Mouse (Mus musculus) CH12.LX (cell line): ENCODE measurements around the gene Pih1d2. TPM values are rescaled to one million over a fixed set of nuclear protein-coding genes. Genes with fewer than 3 reads are reported as not detected.

ENCODE experiments used
- DNase-seq: peaks from one replicate; pipeline ENCODE4 v3.0.0-alpha.2; 2013; ENCODE audit errors: extremely low read depth
- H3K27ac ChIP-seq: 2 replicates; pipeline ENCODE4 v1.5.1; 2012; ENCODE audit warnings: low read depth, mild to moderate bottlenecking, control low read depth, moderate library complexity; ENCODE audit not compliant: insufficient read depth
- H3K27me3 ChIP-seq: replicated peaks from 2 replicates; pipeline ENCODE3; 2012; ENCODE audit warnings: inconsistent platforms
- H3K36me3 ChIP-seq, 2 experiments: replicated peaks in 1 of 2; 2 replicates each; pipeline versions ENCODE3 to v1.6.1; 2012; ENCODE audit warnings: inconsistent platforms in 1 of 2, low read length in 1 of 2, mild to moderate bottlenecking in 1 of 2, mixed read lengths in 1 of 2, moderate library complexity in 1 of 2; ENCODE audit not compliant: control insufficient read depth in 1 of 2, insufficient read depth in 1 of 2
- H3K4me1 ChIP-seq, 2 experiments: 2 replicates each; pipeline ENCODE4 v1.6.1; 2012; ENCODE audit warnings: inconsistent platforms in 1 of 2, moderate library complexity in 1 of 2; ENCODE audit not compliant: insufficient read depth in 2 of 2, control insufficient read depth in 1 of 2
- H3K4me2 ChIP-seq: 2 replicates; pipeline ENCODE4 v1.6.1; 2012; ENCODE audit warnings: low read depth, mild to moderate bottlenecking, control low read depth; ENCODE audit not compliant: poor library complexity, insufficient read depth, severe bottlenecking
- H3K4me3 ChIP-seq, 3 experiments: fragments of 150-350 bp in 1 of 3; sonication (generic) in 1 of 3; replicated peaks in 1 of 3; 2 replicates each; pipeline versions ENCODE3 to v1.5.1; 2011 to 2012; ENCODE audit warnings: low read depth in 2 of 3, low read length in 2 of 3, mild to moderate bottlenecking in 2 of 3, moderate library complexity in 2 of 3, control low read depth in 1 of 3, improper control_type of control experiment in 1 of 3, inconsistent platforms in 1 of 3, mixed read lengths in 1 of 3; ENCODE audit not compliant: poor library complexity in 1 of 3
- H3K79me2 ChIP-seq: replicated peaks from 2 replicates; pipeline ENCODE4 v1.6.1; 2012; ENCODE audit warnings: mild to moderate bottlenecking, moderate library complexity; ENCODE audit not compliant: control insufficient read depth, poor library complexity, insufficient read depth, severe bottlenecking; ENCODE audit errors: extremely low read depth
- H3K9ac ChIP-seq: 2 replicates; pipeline ENCODE4 v1.6.1; 2012; ENCODE audit warnings: low read depth, mild to moderate bottlenecking, control low read depth, moderate library complexity; ENCODE audit not compliant: insufficient read depth
- H3K9me3 ChIP-seq: replicated peaks from 2 replicates; pipeline ENCODE3; 2012; ENCODE audit warnings: low read length, inconsistent platforms, mixed read lengths
- CHD2 ChIP-seq: IDR thresholded peaks from 2 replicates; pipeline ENCODE4 v1.6.1; 2011; ENCODE audit warnings: low read length, improper control_type of control experiment
- CTCF ChIP-seq, 2 experiments: IDR thresholded peaks in 1 of 2; conservative IDR thresholded peaks in 1 of 2; 2 replicates each; pipeline ENCODE4 v1.5.1; 2011 to 2012; ENCODE audit warnings: low read depth in 2 of 2, low read length in 2 of 2, improper control_type of control experiment in 1 of 2, inconsistent platforms in 1 of 2, mild to moderate bottlenecking in 1 of 2, moderate library complexity in 1 of 2
- EP300 ChIP-seq: IDR thresholded peaks from 2 replicates; pipeline ENCODE4 v1.6.1; 2011; ENCODE audit warnings: low read length, improper control_type of control experiment
- ETS1 ChIP-seq: conservative IDR thresholded peaks from 2 replicates; pipeline ENCODE4 v1.6.1; 2012; ENCODE audit warnings: low read depth, mild to moderate bottlenecking, inconsistent platforms, low read length, improper control_type of control experiment, moderate library complexity
- JUN ChIP-seq: IDR thresholded peaks from 2 replicates; pipeline ENCODE4 v1.6.1; 2011; ENCODE audit warnings: low read depth, mild to moderate bottlenecking, low read length, improper control_type of control experiment, moderate library complexity; ENCODE audit not compliant: insufficient read depth
- MAX ChIP-seq: IDR thresholded peaks from 2 replicates; pipeline ENCODE4 v1.6.1; 2011; ENCODE audit warnings: low read length, improper control_type of control experiment
- MAZ ChIP-seq: IDR thresholded peaks from 2 replicates; pipeline ENCODE4 v1.6.1; 2012; ENCODE audit warnings: low read depth, mild to moderate bottlenecking, inconsistent platforms, low read length, improper control_type of control experiment, moderate library complexity
- MEF2A ChIP-seq: IDR thresholded peaks from 2 replicates; pipeline ENCODE4 v1.6.1; 2014; ENCODE audit warnings: low read depth, mild to moderate bottlenecking, inconsistent platforms, low read length, improper control_type of control experiment, borderline replicate concordance
- MXI1 ChIP-seq: IDR thresholded peaks from 2 replicates; pipeline ENCODE4 v1.6.1; 2011; ENCODE audit warnings: mild to moderate bottlenecking, low read depth, low read length, improper control_type of control experiment
- NELFE ChIP-seq: IDR thresholded peaks from 2 replicates; pipeline ENCODE4 v1.6.1; 2011; ENCODE audit warnings: low read depth, low read length, improper control_type of control experiment
- NRF1 ChIP-seq: IDR thresholded peaks from 2 replicates; pipeline ENCODE4 v1.6.1; 2014; ENCODE audit warnings: low read depth, mild to moderate bottlenecking, inconsistent platforms, low read length, improper control_type of control experiment, moderate library complexity
- PAX5 ChIP-seq: IDR thresholded peaks from 2 replicates; pipeline ENCODE4 v1.6.1; 2012; ENCODE audit warnings: low read length, inconsistent platforms, mixed read lengths
- SMC3 ChIP-seq: IDR thresholded peaks from 2 replicates; pipeline ENCODE4 v1.6.1; 2011; ENCODE audit warnings: low read depth, low read length, improper control_type of control experiment
- TBP ChIP-seq: conservative IDR thresholded peaks from 2 replicates; pipeline ENCODE4 v1.6.1; 2011; ENCODE audit warnings: low read depth, low read length, improper control_type of control experiment
- USF1 ChIP-seq: IDR thresholded peaks from 2 replicates; pipeline ENCODE4 v1.6.1; 2014; ENCODE audit warnings: low read depth, mild to moderate bottlenecking, inconsistent platforms, low read length, improper control_type of control experiment
- ZKSCAN1 ChIP-seq: IDR thresholded peaks from 2 replicates; pipeline ENCODE4 v1.6.1; 2012; ENCODE audit warnings: low read depth, inconsistent platforms, low read length, improper control_type of control experiment, borderline replicate concordance
- ZNF384 ChIP-seq: IDR thresholded peaks from 2 replicates; pipeline ENCODE4 v1.6.1; 2012; ENCODE audit warnings: low read depth, low read length, improper control_type of control experiment, inconsistent platforms
- dilution Hi-C: fragments of 300-500 bp; cut with MboI; formaldehyde crosslinking; loops from 2 replicates; pipeline ENCODE4 v1.14.3; 2020; ENCODE audit warnings: low sequenced_read_pairs; ENCODE audit not compliant: extremely low pct_unique_long_range_greater_than_20kb, extremely low pct_ligation_motif_present
- in situ Hi-C: fragments of 300-500 bp; cut with MboI; formaldehyde crosslinking; loops from 3 replicates; pipeline ENCODE4 v1.14.3; 2019; ENCODE audit warnings: low sequenced_read_pairs, low pct_ligation_motif_present, low pct_unique_long_range_greater_than_20kb, mixed read lengths
- polyA plus RNA-seq: library from polyadenylated mRNA; unstranded; fragments of >175 nt; gene quantifications from 2 replicates; pipeline ENCODE4 v1.2.1, GENCODE M21; 2012; ENCODE audit warnings: low read depth; ENCODE audit not compliant: insufficient read length
- total RNA-seq, 2 experiments: library from RNA; depleted of rRNA; stranded (reverse); fragments of 300-350 nt in 1 of 2; fragments of >200 nt in 1 of 2; gene quantifications; 2 replicates each; pipeline ENCODE4 v1.2.3; 2012 to 2014

Pih1d2 gene
- total and polyA plus RNA-seq, 3 experiments, result 1.8 to 5.5 (median 2.8) TPM

GRCm38 (mm10) chr9:50633059-50633458, 15.9 kb downstream of the Pih1d2 start:
- Histone ChIP-seq H3K9ac (no peak overlapping the region), H3K27me3 (no peaks in the 10 kb centered on the region), H3K27ac (no peak overlapping the region), H3K4me3 (no peak overlapping the region), H3K4me2 (no peak overlapping the region), H3K36me3 (peaks cover 22 to 49% of the 10 kb centered on the region in 2 experiments), H3K9me3 (no peaks in the 10 kb centered on the region), H3K4me1 (no peaks in the 10 kb centered on the region), H3K79me2 (no peaks in the 10 kb centered on the region)
- dilution Hi-C loops (no loop called here), in situ Hi-C loops (no loop called here)
- DNase-seq, result peak; percentile 28
- no peak for TF ChIP-seq TBP
- peak; percentile 24 for TF ChIP-seq SMC3
- no peak for TF ChIP-seq ETS1
- no peak for TF ChIP-seq EP300
- TF ChIP-seq CTCF (conservative IDR thresholded peaks at IDR 0.05 in 1 of 2, IDR thresholded peaks at IDR 0.05 in 1 of 2; ENCODE audit: low read depth in 2 of 2, low read length in 2 of 2), result peak in 1 of 2 experiments; percentile 42; a peak in 2 of 4 replicates
- no peak for TF ChIP-seq PAX5
- TF ChIP-seq NRF1, result no peak
- TF ChIP-seq ZNF384, result peak; percentile 40; the same call in 1 of the 2 replicates
- TF ChIP-seq MAX, result no peak
- TF ChIP-seq CHD2, result no peak
- no peak for TF ChIP-seq NELFE

GRCm38 (mm10) chr9:50634270-50634669, 17.1 kb downstream of the Pih1d2 start:
- dilution Hi-C loops, result no loop called here
- in situ Hi-C loops, result no loop called here
- no peaks in the 10 kb centered on the region for H3K79me2 ChIP-seq
- no peak for DNase-seq
- H3K27ac ChIP-seq, result no peak overlapping the region
- no peak overlapping the region for H3K9ac ChIP-seq
- H3K36me3 ChIP-seq, result peaks cover 28 to 60% of the 10 kb centered on the region in 2 experiments
- H3K27me3 ChIP-seq, result no peaks in the 10 kb centered on the region
- no peak overlapping the region for H3K4me3 ChIP-seq
- H3K9me3 ChIP-seq, result no peaks in the 10 kb centered on the region
- TF ChIP-seq JUN, result no peak
- TF ChIP-seq MEF2A, result no peak
- TF ChIP-seq ZKSCAN1, result no peak
- no peak for TF ChIP-seq MAX
- no peak for TF ChIP-seq MAZ
- TF ChIP-seq USF1, result no peak
- TF ChIP-seq MXI1, result no peak
- no peak overlapping the region for H3K4me2 ChIP-seq
- H3K4me1 ChIP-seq, result no peaks in the 10 kb centered on the region
